In the genomic region with DNA sequence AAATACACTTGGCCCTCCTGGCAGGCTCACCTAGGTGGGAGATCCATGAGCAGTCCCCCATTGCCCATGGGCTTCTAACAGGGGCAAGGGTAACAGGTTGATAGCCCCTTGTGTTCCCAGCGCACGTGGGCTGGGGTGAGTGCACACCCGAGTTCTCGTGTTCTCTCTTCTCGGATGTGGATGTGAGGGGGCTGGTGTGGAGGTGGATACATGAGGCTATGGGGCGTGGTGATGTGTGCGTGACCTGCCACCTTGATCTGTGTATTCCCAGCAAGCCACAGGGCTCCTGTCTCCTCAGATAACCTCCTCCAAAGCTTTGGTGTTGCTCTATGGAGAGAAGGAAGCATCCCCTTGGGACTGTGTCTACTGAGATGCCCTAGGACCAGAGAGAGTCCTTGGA, we compare ENCODE assay signal across 31 mouse cellular contexts. TPM values are rescaled to one million over a fixed set of nuclear protein-coding genes. Genes with fewer than 3 reads are reported as not detected.
DNase-seq lines count a peak whose midpoint lies in the region; ATAC-seq and TF ChIP-seq lines count a peak whose summit lies in the region.
"Had no signal": no experiment of that assay in that cellular context is flagged by ENCODE, and none has a peak within 500 bp of the region (broad histone marks: within the 10 kb centered on the region; RNA-seq: fewer than 3 reads in every experiment).

No protein-coding gene starts in this region.

- TF ChIP-seq EP300 in stomach, postnatal 0 days (optimal IDR thresholded peaks at IDR 0.05) = no peak

- H3K9ac ChIP-seq in intestine, embryonic 16.5 days (ENCODE audit: low read depth, low read length) = no peak overlapping the region
- no peak overlapping the region for H3K9ac ChIP-seq in intestine, embryonic 15.5 days
- no peak overlapping the region for H3K9ac ChIP-seq in stomach, embryonic 16.5 days (ENCODE audit: low read length)
- no peak overlapping the region for H3K9ac ChIP-seq in stomach, postnatal 0 days (ENCODE audit: low read length)
- H3K9ac ChIP-seq: embryonic facial prominence, embryonic 13.5 days; forebrain, embryonic 13.5 days; heart, embryonic 12.5 days; limb, embryonic 12.5 days; liver, postnatal 0 days; neural tube, embryonic 15.5 days; stomach, embryonic 15.5 days had no signal

- H3K4me1 ChIP-seq in intestine, embryonic 16.5 days (ENCODE audit: control insufficient read depth, insufficient read depth, low read length) = no peaks in the 10 kb centered on the region
- 0 out of 2 replicates have a peak, but pooled peaks cover 3% of the 10 kb centered on the region for H3K4me1 ChIP-seq in intestine, embryonic 15.5 days (replicated peaks)
- H3K4me1 ChIP-seq in stomach, embryonic 16.5 days (ENCODE audit: control insufficient read depth, insufficient read depth, low read length) = no peaks in the 10 kb centered on the region
- H3K4me1 ChIP-seq in stomach, postnatal 0 days (replicated peaks; ENCODE audit: control insufficient read depth, insufficient read depth) = no peaks in the 10 kb centered on the region
- H3K4me1 ChIP-seq: forebrain, embryonic 13.5 days; neural tube, embryonic 15.5 days; stomach, embryonic 15.5 days had no signal

- H3K4me3 ChIP-seq in intestine, embryonic 16.5 days (ENCODE audit: low read length) = no peak overlapping the region
- H3K4me3 ChIP-seq in intestine, embryonic 15.5 days (replicated peaks) = no peak overlapping the region
- no peak overlapping the region for H3K4me3 ChIP-seq in stomach, embryonic 16.5 days (replicated peaks; ENCODE audit: low read length)
- H3K4me3 ChIP-seq in stomach, postnatal 0 days (ENCODE audit: low read depth, low read length) = no peak overlapping the region
- H3K4me3 ChIP-seq: embryonic facial prominence, embryonic 13.5 days; forebrain, embryonic 13.5 days; gastrocnemius, adult 2 months; heart, embryonic 12.5 days; layer of hippocampus, adult 2 months; limb, embryonic 12.5 days; neural tube, embryonic 15.5 days; stomach, embryonic 15.5 days had no signal

- no peak overlapping the region for H3K4me2 ChIP-seq in intestine, embryonic 16.5 days (ENCODE audit: low read depth, low read length)
- H3K4me2 ChIP-seq in intestine, embryonic 15.5 days (replicated peaks) = no peak overlapping the region
- H3K4me2 ChIP-seq in stomach, embryonic 16.5 days (ENCODE audit: low read depth, low read length) = no peak overlapping the region
- H3K4me2 ChIP-seq in stomach, postnatal 0 days (replicated peaks; ENCODE audit: low read depth) = no peak overlapping the region
- H3K4me2 ChIP-seq: embryonic facial prominence, embryonic 13.5 days; forebrain, embryonic 13.5 days; heart, embryonic 12.5 days; limb, embryonic 12.5 days; liver, embryonic 11.5 days; midbrain, embryonic 11.5 days; neural tube, embryonic 15.5 days; stomach, embryonic 15.5 days had no signal

- no peak for TF ChIP-seq CTCF in stomach, postnatal 0 days (IDR thresholded peaks at IDR 0.05; ENCODE audit: low read depth)

- no peaks in the 10 kb centered on the region for H3K27me3 ChIP-seq in intestine, embryonic 16.5 days (replicated peaks; ENCODE audit: control insufficient read depth, insufficient read depth, low read length)
- no peaks in the 10 kb centered on the region for H3K27me3 ChIP-seq in intestine, embryonic 15.5 days (replicated peaks)
- no peaks in the 10 kb centered on the region for H3K27me3 ChIP-seq in stomach, embryonic 16.5 days (ENCODE audit: control insufficient read depth, insufficient read depth, low read length)
- H3K27me3 ChIP-seq in stomach, postnatal 0 days (ENCODE audit: control insufficient read depth, insufficient read depth, low read length) = no peaks in the 10 kb centered on the region
- H3K27me3 ChIP-seq: embryonic facial prominence, embryonic 13.5 days; forebrain, embryonic 13.5 days; heart, embryonic 12.5 days; limb, embryonic 12.5 days; neural tube, embryonic 15.5 days; stomach, embryonic 15.5 days had no signal

- ATAC-seq in intestine, embryonic 16.5 days = no peak
- no peak for ATAC-seq in intestine, embryonic 15.5 days
- ATAC-seq in stomach, embryonic 16.5 days (ENCODE audit: insufficient read depth, low FRiP score) = no peak
- no peak for ATAC-seq in stomach, postnatal 0 days (ENCODE audit: low FRiP score, low TSS enrichment)
- ATAC-seq: activated CD4-positive, CD25-positive, alpha-beta regulatory T cell, adult 4 months; forebrain, embryonic 13.5 days; hindbrain, postnatal 0 days; liver, postnatal 0 days had no signal

- H3K9me3 ChIP-seq in intestine, embryonic 16.5 days (ENCODE audit: control insufficient read depth, low read length) = no peaks in the 10 kb centered on the region
- no peaks in the 10 kb centered on the region for H3K9me3 ChIP-seq in intestine, embryonic 15.5 days
- H3K9me3 ChIP-seq in stomach, embryonic 16.5 days (replicated peaks; ENCODE audit: control insufficient read depth, low read length) = no peaks in the 10 kb centered on the region
- no peaks in the 10 kb centered on the region for H3K9me3 ChIP-seq in stomach, postnatal 0 days (ENCODE audit: control insufficient read depth, low read length)
- H3K9me3 ChIP-seq: embryonic facial prominence, embryonic 13.5 days; forebrain, embryonic 13.5 days; heart, embryonic 12.5 days; limb, embryonic 12.5 days; neural tube, embryonic 15.5 days; stomach, embryonic 15.5 days had no signal

- WGBS in intestine, embryonic 16.5 days = 90% methylated on average over 7 of the region's 7 CpGs
- 81% methylated on average over 7 of the region's 7 CpGs for WGBS in intestine, embryonic 15.5 days
- WGBS in stomach, embryonic 16.5 days = 86% methylated on average over 7 of the region's 7 CpGs
- 79% methylated on average over 7 of the region's 7 CpGs for WGBS in stomach, postnatal 0 days

- H3K27ac ChIP-seq in intestine, embryonic 16.5 days (ENCODE audit: low read length) = 0 out of 2 replicates have a peak overlapping the region, but pooled peaks have one; percentile 39
- H3K27ac ChIP-seq in intestine, embryonic 15.5 days = no peak overlapping the region
- peak overlapping the region; percentile 46 for H3K27ac ChIP-seq in stomach, embryonic 16.5 days (ENCODE audit: low read length)
- no peak overlapping the region for H3K27ac ChIP-seq in stomach, postnatal 0 days (replicated peaks)
- H3K27ac ChIP-seq: embryonic facial prominence, embryonic 13.5 days; forebrain, embryonic 13.5 days; hindbrain, postnatal 0 days; layer of hippocampus, adult 2 months; limb, embryonic 12.5 days; neural tube, embryonic 15.5 days; stomach, embryonic 15.5 days had no signal

- DNase-seq in stomach, postnatal 0 days (ENCODE audit: low spot score) = no peak
- peak; percentile 62 for DNase-seq in induced T-regulatory cell, adult 2 months (ENCODE audit: low read depth)
- DNase-seq in right cerebral cortex, postnatal 25 days = no peak
- DNase-seq in gastrocnemius, adult 8-10 months (ENCODE audit: low spot score in 2 of 2) = no peak
- DNase-seq: adrenal gland, postnatal 10 days; cerebellum, adult 8-10 months; cerebellum, postnatal 36 days; embryo, embryonic 11 days; gastrocnemius, adult 2 months; kidney, adult 18-20 months; kidney, postnatal 10 days; liver, postnatal 0 days; lung, postnatal 10 days; right cerebral cortex, postnatal 14 days had no signal

- H3K36me3 ChIP-seq in intestine, embryonic 16.5 days (ENCODE audit: control insufficient read depth, insufficient read depth, low read length) = no peaks in the 10 kb centered on the region
- H3K36me3 ChIP-seq in intestine, embryonic 15.5 days = no peaks in the 10 kb centered on the region
- H3K36me3 ChIP-seq in stomach, embryonic 16.5 days (ENCODE audit: control insufficient read depth, insufficient read depth, low read length) = no peaks in the 10 kb centered on the region
- no peaks in the 10 kb centered on the region for H3K36me3 ChIP-seq in stomach, postnatal 0 days (ENCODE audit: control insufficient read depth, insufficient read depth, low read length)
- H3K36me3 ChIP-seq: embryonic facial prominence, embryonic 13.5 days; heart, embryonic 12.5 days; limb, embryonic 12.5 days; neural tube, embryonic 15.5 days; stomach, embryonic 15.5 days had no signal

RNA-seq across cellular contexts. Expression of gene Zfp831, which starts 40.0 kb away (rescaled TPM):
- 0.01 and 0.04 TPM in 2 replicates for polyA plus RNA-seq in intestine, embryonic 16.5 days (2015; fragmentation: Nextera tagmentation; extraction: Ambion mirVana)
- 0.01 and 0.03 TPM in 2 replicates for polyA plus RNA-seq in intestine, embryonic 15.5 days (2015; fragmentation: Nextera tagmentation; extraction: Ambion mirVana)
- polyA plus RNA-seq in stomach, embryonic 16.5 days (2015; fragmentation: Nextera tagmentation; extraction: Ambion mirVana) = 0.06 TPM in 1 of 2 replicates, not detected in the other
- 0.01 TPM in 1 of 2 replicates, not detected in the other for polyA plus RNA-seq in stomach, postnatal 0 days (2015; fragmentation: Nextera tagmentation; extraction: Ambion mirVana)
- total RNA-seq in gastrocnemius, adult 8-10 months (2022) = under 1 TPM in 1 of 4 experiments, not detected in 3; 0.03 TPM
- total RNA-seq: gastrocnemius, adult 2 months; midbrain, postnatal 0 days had no signal
- polyA plus RNA-seq: C2C12; forebrain, embryonic 13.5 days; heart, embryonic 12.5 days; hindbrain, embryonic 11.5 days; hindbrain, postnatal 0 days; limb, embryonic 12.5 days; liver, embryonic 11.5 days; midbrain, postnatal 0 days had no signal

Comparison
In these comparisons a context has a peak if more than half of its experiments do, and no peak if none do; other contexts are left out.
1. H3K27ac ChIP-seq: peak in intestine, embryonic 16.5 days (single experiment) and stomach, embryonic 16.5 days (single experiment); none in intestine, embryonic 15.5 days (single experiment) and stomach, postnatal 0 days (single experiment).